9 mouse cellular contexts compared by ENCODE assay signal in genomic region chr6:91277549-91277948, GRCm38 (mm10).
DNase-seq lines count a peak whose midpoint lies in the region; ATAC-seq and TF ChIP-seq lines count a peak whose summit lies in the region.
"Had no signal": no experiment of that assay in that cellular context is flagged by ENCODE, and none has a peak within 500 bp of the region (broad histone marks: within the 10 kb centered on the region; RNA-seq: fewer than 3 reads in every experiment).

No protein-coding gene starts in this region.

- H3K27me3 ChIP-seq in liver, embryonic 12.5 days (replicated peaks): peaks cover 43% of the 10 kb centered on the region
- no peaks in the 10 kb centered on the region for H3K27me3 ChIP-seq in limb, embryonic 14.5 days (ENCODE audit: control insufficient read depth, insufficient read depth, low read length)

- no peak overlapping the region for H3K4me2 ChIP-seq in liver, embryonic 12.5 days
- no peak overlapping the region for H3K4me2 ChIP-seq in limb, embryonic 14.5 days (replicated peaks; ENCODE audit: low read depth, low read length, severe bottlenecking)

- no peak overlapping the region for H3K9ac ChIP-seq in liver, embryonic 12.5 days
- no peak overlapping the region for H3K9ac ChIP-seq in limb, embryonic 14.5 days (ENCODE audit: low read depth, low read length, severe bottlenecking)

- no peak for ATAC-seq in liver, embryonic 12.5 days
- ATAC-seq in limb, embryonic 14.5 days (ENCODE audit: low FRiP score, low read depth): peak; percentile 34; the same call in 1 of the 2 replicates

- no peaks in the 10 kb centered on the region for H3K36me3 ChIP-seq in liver, embryonic 12.5 days
- H3K36me3 ChIP-seq in limb, embryonic 14.5 days (ENCODE audit: control insufficient read depth, insufficient read depth, low read length): peaks cover 18% of the 10 kb centered on the region

- WGBS in liver, embryonic 12.5 days (ENCODE audit: insufficient replicate concordance): 3% methylated on average over 7 of the region's 7 CpGs
- WGBS in limb, embryonic 14.5 days: 2% methylated on average over 7 of the region's 7 CpGs

- H3K27ac ChIP-seq in liver, embryonic 12.5 days: no peak overlapping the region
- H3K27ac ChIP-seq in limb, embryonic 14.5 days (replicated peaks; ENCODE audit: low read depth, low read length): no peak overlapping the region

- no peaks in the 10 kb centered on the region for H3K9me3 ChIP-seq in liver, embryonic 12.5 days (replicated peaks)
- H3K9me3 ChIP-seq in limb, embryonic 14.5 days (ENCODE audit: control insufficient read depth, low read length): no peaks in the 10 kb centered on the region

- H3K4me3 ChIP-seq in liver, embryonic 12.5 days: no peak overlapping the region
- H3K4me3 ChIP-seq in limb, embryonic 14.5 days (replicated peaks; ENCODE audit: low read length): no peak overlapping the region
- H3K4me3 ChIP-seq: megakaryocyte, embryonic 14.5 days had no signal

- DNase-seq in liver (peak; percentile 69), adipocyte (ENCODE audit: low spot score) (peak; percentile 81)
- DNase-seq in embryo, embryonic 10.5 days (ENCODE audit: low spot score): peak; percentile 84
- DNase-seq in heart, postnatal 4 days: peak; percentile 72
- peak; percentile 77 for DNase-seq in limb, embryonic 14.5 days (ENCODE audit: low spot score)
- peak; percentile 49 for DNase-seq in retina, postnatal 7 days (ENCODE audit: low read depth, low spot score)
- DNase-seq in natural killer cell, adult 2 months (ENCODE audit: low spot score in 2 of 2): no peak

- TF ChIP-seq POLR2A in limb, embryonic 14.5 days (IDR thresholded peaks at IDR 0.05; ENCODE audit: borderline replicate concordance, extremely low read depth, insufficient read depth, insufficient read length): no peak

- no peaks in the 10 kb centered on the region for H3K4me1 ChIP-seq in liver, embryonic 12.5 days
- H3K4me1 ChIP-seq in limb, embryonic 14.5 days (ENCODE audit: control insufficient read depth, insufficient read depth, low read length): no peaks in the 10 kb centered on the region
- H3K4me1 ChIP-seq: megakaryocyte, embryonic 14.5 days had no signal

Comparison
In these comparisons a context has a peak if more than half of its experiments do, and no peak if none do; other contexts are left out.
1. DNase-seq: peak in liver (single experiment), adipocyte (single experiment), embryo, embryonic 10.5 days (single experiment), heart, postnatal 4 days (single experiment), limb, embryonic 14.5 days (single experiment) and retina, postnatal 7 days (single experiment); none in natural killer cell, adult 2 months (0 of 2).